Mouse (Mus musculus): ENCODE data around the gene Nudcd2. TPM values are rescaled to one million over a fixed set of nuclear protein-coding genes. Genes with fewer than 3 reads are reported as not detected.

The Nudcd2 gene
- polyA plus RNA-seq, 1 experiment from 2014 or later: 69.9 TPM

GRCm38 (mm10) chr11:40753836-40754235, 20.4 kb downstream of the Nudcd2 start:
- H3K4me2 ChIP-seq (ENCODE audit: low read length): no peak overlapping the region
- WGBS: 73% methylated on average over 6 of the region's 6 CpGs

GRCm38 (mm10) chr11:40754664-40755107, 21.2 kb downstream of the Nudcd2 start:
- peaks cover 12% of the 10 kb centered on the region; the same call in 1 of the 2 replicates for H3K4me1 ChIP-seq (replicated peaks; ENCODE audit: control insufficient read depth, insufficient read depth, low read length)
- ATAC-seq: peak; percentile 65
- peak overlapping the region; percentile 80 for H3K9ac ChIP-seq (replicated peaks; ENCODE audit: low read depth, low read length)

More at GRCm38 (mm10) chr11:40753836-40754235, 20.4 kb downstream of the Nudcd2 start:
- Histone ChIP-seq H3K4me3 (replicated peaks; ENCODE audit: low read length) (no peak overlapping the region), H3K27ac (ENCODE audit: low read length) (no peak overlapping the region), H3K9ac (replicated peaks; ENCODE audit: low read depth, low read length) (no peak overlapping the region), H3K36me3 (ENCODE audit: control insufficient read depth, insufficient read depth) (0 out of 2 replicates have a peak, but pooled peaks cover 2% of the 10 kb centered on the region), H3K27me3 (replicated peaks; ENCODE audit: control insufficient read depth, insufficient read depth, low read length) (no peaks in the 10 kb centered on the region), H3K4me1 (replicated peaks; ENCODE audit: control insufficient read depth, insufficient read depth, low read length) (peaks cover 12% of the 10 kb centered on the region; the same call in 1 of the 2 replicates), H3K9me3 (ENCODE audit: control insufficient read depth, low read length) (no peaks in the 10 kb centered on the region)
- ATAC-seq: no peak

DNA sequence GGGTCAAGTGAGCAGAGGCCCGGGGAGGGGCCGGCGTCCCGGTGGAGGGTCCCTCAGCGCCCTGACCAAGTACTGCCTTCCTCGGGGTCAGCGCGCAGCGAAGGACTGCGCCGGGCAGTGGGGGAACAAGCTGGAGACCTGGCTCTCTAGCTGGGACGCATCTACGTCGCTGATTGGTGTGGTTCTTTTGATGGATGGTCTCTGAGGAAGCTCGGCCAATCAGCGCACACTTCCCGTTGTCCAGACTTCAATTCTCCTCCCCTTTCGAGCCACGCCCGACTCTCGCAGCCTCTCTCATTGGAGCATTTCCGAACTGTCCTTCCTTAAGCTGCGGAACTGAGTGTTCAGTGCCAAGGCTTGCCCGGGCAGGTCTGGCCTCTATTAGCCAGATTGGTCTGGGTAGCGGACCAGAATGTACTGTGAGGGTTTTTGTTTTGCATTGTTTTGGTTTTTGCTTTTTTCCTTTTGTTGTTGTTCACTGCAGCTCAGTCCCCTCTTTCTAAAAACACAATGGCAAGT, 21.7 kb downstream of the Nudcd2 start, which contains the start of gene Ccng1:
Ccng1 (minus strand) TSS at position 203 of the 519 bp plus-strand sequence.
- H3K9ac ChIP-seq (replicated peaks; ENCODE audit: low read depth, low read length): peak within 1 kb of the TSS; percentile 80
- peak; percentile 99 for ATAC-seq
- H3K27me3 ChIP-seq (replicated peaks; ENCODE audit: control insufficient read depth, insufficient read depth, low read length): no peaks in the 10 kb centered on the region
- no peak within 1 kb of the TSS for H3K27ac ChIP-seq (ENCODE audit: low read length)
- under 1% methylated on average over 25 of the region's 25 CpGs for WGBS
- peak within 1 kb of the TSS; percentile 69 for H3K4me2 ChIP-seq (ENCODE audit: low read length)
- H3K9me3 ChIP-seq (ENCODE audit: control insufficient read depth, low read length): no peaks in the 10 kb centered on the region
- 0 out of 2 replicates have a peak, but pooled peaks cover 2% of the 10 kb centered on the region for H3K36me3 ChIP-seq (ENCODE audit: control insufficient read depth, insufficient read depth)
- peak within 1 kb of the TSS; percentile 68 for H3K4me3 ChIP-seq (replicated peaks; ENCODE audit: low read length)
- peaks cover 12% of the 10 kb centered on the region; the same call in 1 of the 2 replicates for H3K4me1 ChIP-seq (replicated peaks; ENCODE audit: control insufficient read depth, insufficient read depth, low read length)

More at GRCm38 (mm10) chr11:40754664-40755107, 21.2 kb downstream of the Nudcd2 start:
- Histone ChIP-seq H3K4me3 (replicated peaks; ENCODE audit: low read length) (peak overlapping the region; percentile 68), H3K27ac (ENCODE audit: low read length) (no peak overlapping the region), H3K27me3 (replicated peaks; ENCODE audit: control insufficient read depth, insufficient read depth, low read length) (no peaks in the 10 kb centered on the region), H3K4me2 (ENCODE audit: low read length) (peak overlapping the region; percentile 69), H3K9me3 (ENCODE audit: control insufficient read depth, low read length) (no peaks in the 10 kb centered on the region), H3K36me3 (ENCODE audit: control insufficient read depth, insufficient read depth) (0 out of 2 replicates have a peak, but pooled peaks cover 2% of the 10 kb centered on the region)
- WGBS: 2% methylated on average over 19 of the region's 19 CpGs

DNA sequence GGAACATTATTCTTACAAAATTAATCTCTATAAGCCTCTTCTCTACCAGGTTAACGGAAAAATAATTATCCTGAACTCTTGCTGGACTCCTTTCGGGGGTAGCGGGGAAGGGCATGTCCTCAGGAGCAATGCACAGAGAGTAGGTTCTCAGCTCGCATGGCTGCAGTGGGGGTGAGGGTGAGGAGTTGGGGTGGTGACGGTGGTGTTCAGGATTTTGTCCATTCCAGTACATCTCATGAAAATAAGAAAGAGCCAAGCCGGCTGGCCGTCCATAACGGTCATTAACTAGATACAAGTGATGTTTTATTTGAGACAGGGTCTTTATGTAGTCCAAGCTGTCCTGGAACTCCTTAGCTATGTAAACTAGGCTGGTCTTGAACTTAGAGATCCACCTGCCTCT, 22.5 kb downstream of the Nudcd2 start:
- Histone ChIP-seq H3K9me3 (ENCODE audit: control insufficient read depth, low read length) (no peaks in the 10 kb centered on the region), H3K27me3 (replicated peaks; ENCODE audit: control insufficient read depth, insufficient read depth, low read length) (no peaks in the 10 kb centered on the region), H3K9ac (replicated peaks; ENCODE audit: low read depth, low read length) (no peak overlapping the region), H3K4me1 (replicated peaks; ENCODE audit: control insufficient read depth, insufficient read depth, low read length) (peaks cover 12% of the 10 kb centered on the region; the same call in 1 of the 2 replicates), H3K36me3 (ENCODE audit: control insufficient read depth, insufficient read depth) (no peaks in the 10 kb centered on the region), H3K4me3 (replicated peaks; ENCODE audit: low read length) (no peak overlapping the region), H3K27ac (ENCODE audit: low read length) (no peak overlapping the region), H3K4me2 (ENCODE audit: low read length) (peak overlapping the region; percentile 69)
- no peak for ATAC-seq
- 79% methylated on average over 8 of the region's 8 CpGs for WGBS

GRCm38 (mm10) chr11:40759896-40760295, 26.4 kb downstream of the Nudcd2 start:
- H3K4me1 ChIP-seq (replicated peaks; ENCODE audit: control insufficient read depth, insufficient read depth, low read length): peaks cover 3% of the 10 kb centered on the region; the same call in 1 of the 2 replicates
- no peak for ATAC-seq
- H3K36me3 ChIP-seq (ENCODE audit: control insufficient read depth, insufficient read depth): no peaks in the 10 kb centered on the region
- H3K9me3 ChIP-seq (ENCODE audit: control insufficient read depth, low read length): no peaks in the 10 kb centered on the region
- H3K4me3 ChIP-seq (replicated peaks; ENCODE audit: low read length): no peak overlapping the region
- WGBS: 82% methylated on average over 8 of the region's 8 CpGs
- no peak overlapping the region for H3K4me2 ChIP-seq (ENCODE audit: low read length)
- no peaks in the 10 kb centered on the region for H3K27me3 ChIP-seq (replicated peaks; ENCODE audit: control insufficient read depth, insufficient read depth, low read length)
- H3K27ac ChIP-seq (ENCODE audit: low read length): no peak overlapping the region
- no peak overlapping the region for H3K9ac ChIP-seq (replicated peaks; ENCODE audit: low read depth, low read length)

DNA sequence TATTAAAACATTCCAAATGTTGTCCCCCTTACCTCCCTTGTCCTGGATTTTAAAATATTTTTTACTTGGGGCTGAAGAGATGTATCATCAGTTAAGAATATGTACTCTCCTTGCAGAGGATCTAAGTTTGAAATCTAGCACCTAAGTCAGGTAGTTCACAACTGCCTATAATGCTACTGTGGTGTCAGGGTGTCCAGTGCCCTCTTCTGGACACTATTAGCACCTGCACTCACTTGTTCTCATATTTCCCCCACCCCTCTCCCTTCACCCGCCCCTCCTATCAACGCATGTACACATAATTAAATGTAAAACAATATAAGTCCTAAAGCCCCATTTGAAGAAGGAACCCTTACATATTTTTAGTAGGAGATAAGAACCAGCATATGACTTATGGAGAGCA, 29.9 kb downstream of the Nudcd2 start:
- ATAC-seq: no peak

DNA sequence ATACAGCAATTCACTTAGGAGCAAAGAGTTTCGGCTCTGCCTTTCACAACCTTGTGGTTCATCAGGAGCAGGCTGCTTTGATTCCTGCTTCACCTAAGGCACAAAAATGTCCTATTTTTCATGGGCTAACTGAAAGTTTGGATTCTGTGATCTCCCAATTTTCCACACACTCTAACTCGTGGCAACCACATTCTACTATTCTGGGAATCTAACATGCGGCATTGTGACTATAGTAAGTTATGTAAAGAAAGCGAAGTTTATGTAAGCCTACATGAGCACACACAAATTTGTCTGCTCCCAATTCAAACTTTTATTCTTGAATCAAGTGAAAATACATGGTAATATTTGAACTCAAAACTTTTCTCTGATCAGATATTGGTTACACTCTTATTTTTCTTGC, 31.2 kb downstream of the Nudcd2 start:
- ATAC-seq: no peak
- no peaks in the 10 kb centered on the region for H3K27me3 ChIP-seq (replicated peaks; ENCODE audit: control insufficient read depth, insufficient read depth, low read length)
- H3K4me1 ChIP-seq (replicated peaks; ENCODE audit: control insufficient read depth, insufficient read depth, low read length): no peaks in the 10 kb centered on the region
- H3K27ac ChIP-seq (ENCODE audit: low read length): no peak overlapping the region
- no peaks in the 10 kb centered on the region for H3K9me3 ChIP-seq (ENCODE audit: control insufficient read depth, low read length)
- no peak overlapping the region for H3K9ac ChIP-seq (replicated peaks; ENCODE audit: low read depth, low read length)
- no peaks in the 10 kb centered on the region for H3K36me3 ChIP-seq (ENCODE audit: control insufficient read depth, insufficient read depth)
- H3K4me3 ChIP-seq (replicated peaks; ENCODE audit: low read length): no peak overlapping the region
- no peak overlapping the region for H3K4me2 ChIP-seq (ENCODE audit: low read length)
- WGBS: 85% methylated on average over 4 of the region's 4 CpGs

More for the DNA sequence above, 29.9 kb downstream of the Nudcd2 start:
- Histone ChIP-seq H3K36me3 (ENCODE audit: control insufficient read depth, insufficient read depth) (no peaks in the 10 kb centered on the region), H3K4me1 (replicated peaks; ENCODE audit: control insufficient read depth, insufficient read depth, low read length) (no peaks in the 10 kb centered on the region), H3K9ac (replicated peaks; ENCODE audit: low read depth, low read length) (no peak overlapping the region), H3K4me2 (ENCODE audit: low read length) (no peak overlapping the region), H3K27ac (ENCODE audit: low read length) (no peak overlapping the region), H3K4me3 (replicated peaks; ENCODE audit: low read length) (no peak overlapping the region), H3K27me3 (replicated peaks; ENCODE audit: control insufficient read depth, insufficient read depth, low read length) (no peaks in the 10 kb centered on the region), H3K9me3 (ENCODE audit: control insufficient read depth, low read length) (no peaks in the 10 kb centered on the region)
- WGBS: 20% methylated on average over 2 of the region's 2 CpGs

DNA sequence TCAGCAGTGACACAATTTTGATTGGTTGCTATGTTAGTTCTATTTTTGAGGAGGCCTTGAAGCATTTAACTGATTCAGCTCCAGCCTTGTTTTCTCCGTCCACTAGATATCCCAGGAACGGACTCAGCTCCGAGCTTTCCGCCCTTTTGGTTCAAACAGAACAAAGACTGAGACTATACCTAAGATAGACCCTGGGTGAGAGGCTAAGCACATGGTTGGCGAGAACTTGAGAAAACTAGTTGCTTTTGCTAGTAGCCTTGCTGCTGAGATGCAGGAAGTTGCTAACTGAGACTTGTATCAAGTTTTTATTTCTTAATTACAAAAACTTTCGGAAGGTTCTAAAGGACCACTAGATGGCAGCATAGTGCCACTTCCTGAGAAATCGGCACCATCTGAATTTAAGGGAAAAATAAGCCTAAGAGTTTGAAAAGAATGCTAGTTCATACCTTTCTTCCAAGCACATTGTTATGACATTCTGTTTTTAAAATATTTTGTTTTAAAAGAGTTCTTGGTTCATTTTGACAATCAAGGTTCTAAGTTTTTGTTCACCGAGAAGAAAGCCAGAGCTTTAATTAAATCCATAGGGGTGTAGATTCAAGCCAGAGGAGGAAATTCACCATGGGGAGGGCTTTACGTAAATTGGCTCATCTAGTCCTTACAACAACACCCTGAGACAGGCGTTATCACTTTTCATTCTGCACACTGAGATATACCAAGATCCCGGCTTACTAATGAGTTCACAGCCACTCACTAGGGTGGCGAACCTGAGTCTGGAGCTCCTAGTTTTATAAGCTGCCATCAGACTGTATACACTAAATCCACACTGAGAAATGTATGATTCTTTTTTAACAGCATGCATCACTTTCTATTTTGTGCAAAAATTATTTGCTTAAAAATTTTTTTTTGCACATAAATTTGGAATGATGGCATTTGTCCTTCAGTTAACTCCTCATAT, 42.1 kb downstream of the Nudcd2 start:
- peaks cover 3% of the 10 kb centered on the region; the same call in 1 of the 2 replicates for H3K4me1 ChIP-seq (replicated peaks; ENCODE audit: control insufficient read depth, insufficient read depth, low read length)
- no peak overlapping the region for H3K4me3 ChIP-seq (replicated peaks; ENCODE audit: low read length)
- ATAC-seq: peak; percentile 50; the same call in 1 of the 2 replicates
- 36% methylated on average over 12 of the region's 12 CpGs for WGBS
- H3K27me3 ChIP-seq (replicated peaks; ENCODE audit: control insufficient read depth, insufficient read depth, low read length): no peaks in the 10 kb centered on the region
- no peak overlapping the region for H3K27ac ChIP-seq (ENCODE audit: low read length)
- H3K9ac ChIP-seq (replicated peaks; ENCODE audit: low read depth, low read length): no peak overlapping the region
- peak overlapping the region; percentile 24 for H3K4me2 ChIP-seq (ENCODE audit: low read length)
- no peaks in the 10 kb centered on the region for H3K9me3 ChIP-seq (ENCODE audit: control insufficient read depth, low read length)
- no peaks in the 10 kb centered on the region for H3K36me3 ChIP-seq (ENCODE audit: control insufficient read depth, insufficient read depth)

GRCm38 (mm10) chr11:40781857-40782256, 48.4 kb downstream of the Nudcd2 start:
- 53% methylated on average over 2 of the region's 2 CpGs for WGBS
- Histone ChIP-seq H3K9me3 (ENCODE audit: control insufficient read depth, low read length) (no peaks in the 10 kb centered on the region), H3K4me3 (replicated peaks; ENCODE audit: low read length) (no peak overlapping the region), H3K27me3 (replicated peaks; ENCODE audit: control insufficient read depth, insufficient read depth, low read length) (no peaks in the 10 kb centered on the region), H3K4me2 (ENCODE audit: low read length) (no peak overlapping the region), H3K4me1 (replicated peaks; ENCODE audit: control insufficient read depth, insufficient read depth, low read length) (no peaks in the 10 kb centered on the region), H3K27ac (ENCODE audit: low read length) (no peak overlapping the region), H3K9ac (replicated peaks; ENCODE audit: low read depth, low read length) (no peak overlapping the region), H3K36me3 (ENCODE audit: control insufficient read depth, insufficient read depth) (no peaks in the 10 kb centered on the region)
- ATAC-seq: peak; percentile 69
